20 mouse cellular contexts compared by ENCODE assay signal in the genomic region with DNA sequence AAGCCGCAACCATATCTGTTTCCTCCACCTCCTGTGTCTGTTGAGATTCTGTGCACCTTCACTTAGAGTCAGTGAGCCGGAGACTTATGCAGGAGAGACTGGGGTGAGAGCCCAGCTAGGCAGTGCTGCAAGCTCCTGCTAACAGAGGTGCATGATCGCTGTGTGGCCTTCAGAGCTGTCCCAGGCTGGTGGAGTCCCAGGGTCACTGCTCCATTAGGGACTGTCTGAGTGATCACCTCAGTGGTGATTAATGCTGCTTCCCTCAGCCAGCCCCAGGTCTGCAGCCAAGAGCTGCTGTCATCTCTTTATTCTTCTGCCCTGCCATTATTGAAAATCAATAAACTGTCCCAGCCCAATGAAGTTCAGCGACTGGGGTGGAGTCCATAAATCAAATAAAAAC.
DNase-seq lines count a peak whose midpoint lies in the region; ATAC-seq and TF ChIP-seq lines count a peak whose summit lies in the region.
"Had no signal": no experiment of that assay in that cellular context is flagged by ENCODE, and none has a peak within 500 bp of the region (broad histone marks: within the 10 kb centered on the region; RNA-seq: fewer than 3 reads in every experiment).

No protein-coding gene starts in this region.

- DNase-seq in adrenal gland, adult (ENCODE audit: inconsistent age in 2 of 2, low spot score in 1 of 2): peak; percentile 52 to 67
- no peak for DNase-seq in adrenal gland, postnatal 4 days (ENCODE audit: low spot score in 2 of 2)
- DNase-seq in hindbrain, embryonic 11.5 days (ENCODE audit: low spot score): no peak
- no peak for DNase-seq in hindbrain, postnatal 0 days (ENCODE audit: low spot score)
- peak; percentile 49 to 50 for DNase-seq in adrenal gland, postnatal 36 days
- DNase-seq in limb, embryonic 10.5 days (ENCODE audit: low spot score): no peak
- no peak for DNase-seq in gastrocnemius, adult 8-10 months (ENCODE audit: low spot score in 2 of 2)
- DNase-seq in cerebellum, adult 8-10 months: no peak
- DNase-seq: cerebellum, adult 9-10 months; forebrain, postnatal 0 days; gastrocnemius, postnatal 25 days; heart, adult 2 months; kidney, adult 11 months; lung, adult 18-20 months; lung, postnatal 10 days had no signal

- H3K9me3 ChIP-seq in hindbrain, embryonic 11.5 days (ENCODE audit: control insufficient read depth, low read length): no peaks in the 10 kb centered on the region
- no peaks in the 10 kb centered on the region for H3K9me3 ChIP-seq in hindbrain, postnatal 0 days (ENCODE audit: low read length)
- H3K9me3 ChIP-seq in limb, embryonic 10.5 days (replicated peaks): no peaks in the 10 kb centered on the region
- H3K9me3 ChIP-seq: midbrain, embryonic 12.5 days had no signal

- H3K36me3 ChIP-seq in hindbrain, embryonic 11.5 days (ENCODE audit: control insufficient read depth, insufficient read depth, low read length): no peaks in the 10 kb centered on the region
- H3K36me3 ChIP-seq in hindbrain, postnatal 0 days (ENCODE audit: insufficient read depth, low read length): no peaks in the 10 kb centered on the region
- H3K36me3 ChIP-seq in limb, embryonic 10.5 days: no peaks in the 10 kb centered on the region
- H3K36me3 ChIP-seq: midbrain, embryonic 12.5 days had no signal

- no peak overlapping the region for H3K4me2 ChIP-seq in hindbrain, embryonic 11.5 days (replicated peaks; ENCODE audit: low read depth, low read length)
- H3K4me2 ChIP-seq in hindbrain, postnatal 0 days (ENCODE audit: low read depth, low read length): no peak overlapping the region
- H3K4me2 ChIP-seq: liver, embryonic 11.5 days; midbrain, embryonic 12.5 days had no signal

- WGBS in hindbrain, embryonic 11.5 days: 74% methylated on average over 4 of the region's 4 CpGs
- WGBS in hindbrain, postnatal 0 days: 73% methylated on average over 4 of the region's 4 CpGs
- 62% methylated on average over 4 of the region's 4 CpGs for WGBS in limb, embryonic 10.5 days

- H3K4me1 ChIP-seq in hindbrain, embryonic 11.5 days (replicated peaks; ENCODE audit: control insufficient read depth, insufficient read depth, low read length): peaks cover 5% of the 10 kb centered on the region
- 0 out of 2 replicates have a peak, but pooled peaks cover 8% of the 10 kb centered on the region for H3K4me1 ChIP-seq in hindbrain, postnatal 0 days (ENCODE audit: insufficient read depth, low read length)
- peaks cover 56% of the 10 kb centered on the region for H3K4me1 ChIP-seq in limb, embryonic 10.5 days

- peak overlapping the region; percentile 30; the same call in 1 of the 2 replicates for H3K27ac ChIP-seq in hindbrain, embryonic 11.5 days (ENCODE audit: low read depth, low read length)
- H3K27ac ChIP-seq in hindbrain, postnatal 0 days: no peak overlapping the region
- H3K27ac ChIP-seq in limb, embryonic 10.5 days: peak overlapping the region; percentile 63; the same call in 1 of the 2 replicates
- H3K27ac ChIP-seq: heart, adult 2 months; kidney, postnatal 0 days; left cerebral cortex, adult 2 months; midbrain, embryonic 12.5 days had no signal

- no peak overlapping the region for H3K4me3 ChIP-seq in hindbrain, embryonic 11.5 days (ENCODE audit: low read depth, low read length)
- no peak overlapping the region for H3K4me3 ChIP-seq in hindbrain, postnatal 0 days (ENCODE audit: low read length)
- H3K4me3 ChIP-seq in limb, embryonic 10.5 days: no peak overlapping the region
- H3K4me3 ChIP-seq: heart, adult 2 months; left cerebral cortex, adult 2 months; midbrain, embryonic 12.5 days had no signal

- no peak for TF ChIP-seq CTCF in hindbrain, postnatal 0 days (IDR thresholded peaks at IDR 0.05; ENCODE audit: low read depth)

- no peaks in the 10 kb centered on the region for H3K27me3 ChIP-seq in hindbrain, embryonic 11.5 days (ENCODE audit: control insufficient read depth, insufficient read depth, low read length)
- no peaks in the 10 kb centered on the region for H3K27me3 ChIP-seq in hindbrain, postnatal 0 days (ENCODE audit: insufficient read depth, low read length)
- no peaks in the 10 kb centered on the region for H3K27me3 ChIP-seq in limb, embryonic 10.5 days (ENCODE audit: low read depth, poor library complexity, severe bottlenecking)

- ATAC-seq in hindbrain, embryonic 11.5 days (ENCODE audit: low FRiP score): no peak
- ATAC-seq in hindbrain, postnatal 0 days: no peak
- ATAC-seq: activated CD4-positive, CD25-positive, alpha-beta regulatory T cell, adult 4 months; forebrain, postnatal 0 days had no signal

- H3K9ac ChIP-seq in hindbrain, embryonic 11.5 days (ENCODE audit: low read depth, low read length): no peak overlapping the region
- no peak overlapping the region for H3K9ac ChIP-seq in hindbrain, postnatal 0 days (replicated peaks; ENCODE audit: low read length)
- H3K9ac ChIP-seq: forebrain, postnatal 0 days; midbrain, embryonic 12.5 days had no signal

Comparison
In these comparisons a context has a peak if more than half of its experiments do, and no peak if none do; other contexts are left out.
1. DNase-seq: peak in adrenal gland, adult (2 of 2) and adrenal gland, postnatal 36 days (2 of 2); none in adrenal gland, postnatal 4 days (0 of 2), hindbrain, embryonic 11.5 days (single experiment), hindbrain, postnatal 0 days (single experiment), limb, embryonic 10.5 days (single experiment), gastrocnemius, adult 8-10 months (0 of 2) and cerebellum, adult 8-10 months (single experiment).